Mouse (Mus musculus) megakaryocyte, embryonic 14.5 days (primary cell): ENCODE measurements around the gene Adam10. TPM values are rescaled to one million over a fixed set of nuclear protein-coding genes. Genes with fewer than 3 reads are reported as not detected.

Experiments used
- H3K27me3 ChIP-seq: replicated peaks from 2 replicates; pipeline ENCODE3; 2012; ENCODE audit warnings: inconsistent platforms
- H3K36me3 ChIP-seq: replicated peaks from 2 replicates; pipeline ENCODE3; 2012; ENCODE audit warnings: low read length, inconsistent platforms, mixed read lengths
- H3K4me1 ChIP-seq: 2 replicates; pipeline ENCODE4 v1.6.1; 2012; ENCODE audit warnings: inconsistent platforms
- H3K4me3 ChIP-seq: replicated peaks from 2 replicates; pipeline ENCODE3; 2012; ENCODE audit warnings: moderate library complexity, mild to moderate bottlenecking, inconsistent platforms
- H3K9me3 ChIP-seq: 2 replicates; pipeline ENCODE4 v1.6.1; 2012; ENCODE audit warnings: inconsistent platforms
- FLI1 ChIP-seq: IDR thresholded peaks from 2 replicates; pipeline ENCODE4 v1.6.1; 2012; ENCODE audit warnings: low read length, inconsistent platforms, mixed read lengths
- GATA1 ChIP-seq: IDR thresholded peaks from 3 replicates; pipeline ENCODE4 v1.6.1; 2012; ENCODE audit warnings: mixed read lengths, low read length, inconsistent platforms, borderline replicate concordance
- polyA plus RNA-seq: library from polyadenylated mRNA; stranded (reverse); fragments of >175 nt; gene quantifications from 2 replicates; pipeline ENCODE4 v1.2.3, GENCODE M21; 2012; ENCODE audit warnings: low replicate concordance; ENCODE audit not compliant: insufficient read depth

Adam10 gene
- polyA plus RNA-seq, 1 experiment, result 25.9 TPM

- no peaks in the 10 kb centered on the region for H3K27me3 ChIP-seq
- TF ChIP-seq FLI1 (no peak), GATA1 (no peak)
- peaks cover 2% of the 10 kb centered on the region for H3K36me3 ChIP-seq
- peaks cover 60% of the 10 kb centered on the region for H3K4me1 ChIP-seq
- H3K4me3 ChIP-seq, result peak overlapping the region; percentile 57
- H3K9me3 ChIP-seq, result 0 out of 2 replicates have a peak, but pooled peaks cover 3% of the 10 kb centered on the region
Measured at GRCm38 (mm10) chr9:70671278-70671677, 7.5 kb upstream of the Adam10 start.

DNA sequence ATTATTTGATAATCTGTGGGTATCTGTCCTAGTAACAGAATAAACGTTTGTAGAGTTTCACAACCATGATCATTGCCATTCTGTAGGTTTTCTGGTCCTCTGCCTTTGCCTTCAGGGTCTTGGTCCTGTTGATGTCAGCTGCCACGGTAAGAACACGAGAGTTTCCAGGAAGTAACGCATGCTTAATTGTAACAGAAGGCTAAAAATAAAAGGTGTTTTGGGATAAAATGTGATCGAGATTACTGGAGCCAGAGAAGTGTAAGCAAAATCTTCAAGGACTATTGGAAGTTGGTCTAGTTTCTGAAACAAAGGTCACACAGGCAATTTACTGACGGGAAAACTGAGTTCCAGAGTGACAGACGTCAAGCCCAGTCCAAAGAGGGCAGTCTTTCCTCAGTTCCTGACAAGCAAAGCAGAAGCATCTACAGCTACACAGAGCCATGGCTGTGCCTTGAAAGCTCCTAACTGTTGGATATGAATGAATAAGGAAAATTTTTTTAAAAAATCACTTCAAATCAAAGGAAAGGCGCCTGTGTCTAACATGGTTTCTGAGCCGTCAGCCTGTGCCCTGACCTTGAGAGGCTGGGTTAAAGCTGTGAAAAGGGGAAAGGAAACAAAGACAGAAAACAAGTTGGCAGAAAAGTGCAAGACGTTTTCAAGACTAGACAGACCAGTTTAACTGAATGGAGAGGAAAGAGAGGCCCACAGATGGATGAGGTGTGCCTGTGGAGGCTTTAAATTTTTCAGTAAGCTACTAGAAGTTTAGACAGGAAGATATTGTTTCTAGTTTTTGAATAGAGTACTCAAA is 6.8 kb upstream of the Adam10 start:
- peaks cover 57% of the 10 kb centered on the region for H3K4me1 ChIP-seq
- peak overlapping the region; percentile 51 for H3K4me3 ChIP-seq
- H3K27me3 ChIP-seq, result no peaks in the 10 kb centered on the region
- 0 out of 2 replicates have a peak, but pooled peaks cover 3% of the 10 kb centered on the region for H3K9me3 ChIP-seq
- H3K36me3 ChIP-seq, result peaks cover 2% of the 10 kb centered on the region
- TF ChIP-seq GATA1 (no peak), FLI1 (no peak)

DNA sequence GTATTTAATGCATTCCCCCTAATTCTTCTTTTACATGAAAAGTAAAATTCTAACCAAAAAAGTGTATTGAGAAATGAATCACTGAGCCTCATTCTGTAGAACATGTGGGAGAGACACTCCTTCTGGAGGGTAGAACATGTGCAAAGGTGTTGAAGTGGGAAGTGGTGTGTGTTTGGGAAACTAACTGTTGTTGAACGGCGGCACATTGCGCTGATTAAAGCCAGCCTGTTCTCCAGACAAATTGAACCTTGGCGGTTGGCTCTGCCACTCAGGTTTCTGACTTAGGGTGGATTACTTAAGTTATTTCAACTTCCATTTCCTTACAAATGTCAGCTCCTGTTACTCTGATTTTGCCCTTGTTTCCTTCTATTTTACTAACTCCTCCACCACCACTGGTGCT is 5.1 kb upstream of the Adam10 start:
- H3K4me1 ChIP-seq, result peaks cover 62% of the 10 kb centered on the region
- no peak overlapping the region for H3K4me3 ChIP-seq
- H3K27me3 ChIP-seq, result no peaks in the 10 kb centered on the region
- no peak for TF ChIP-seq GATA1
- no peak for TF ChIP-seq FLI1
- H3K36me3 ChIP-seq, result no peaks in the 10 kb centered on the region
- no peaks in the 10 kb centered on the region for H3K9me3 ChIP-seq

GRCm38 (mm10) chr9:70675117-70675516 is 3.7 kb upstream of the Adam10 start:
- no peaks in the 10 kb centered on the region for H3K27me3 ChIP-seq
- peaks cover 58% of the 10 kb centered on the region for H3K4me1 ChIP-seq
- no peaks in the 10 kb centered on the region for H3K9me3 ChIP-seq
- no peaks in the 10 kb centered on the region for H3K36me3 ChIP-seq
- H3K4me3 ChIP-seq, result no peak overlapping the region
- no peak for TF ChIP-seq GATA1
- TF ChIP-seq FLI1, result no peak

DNA sequence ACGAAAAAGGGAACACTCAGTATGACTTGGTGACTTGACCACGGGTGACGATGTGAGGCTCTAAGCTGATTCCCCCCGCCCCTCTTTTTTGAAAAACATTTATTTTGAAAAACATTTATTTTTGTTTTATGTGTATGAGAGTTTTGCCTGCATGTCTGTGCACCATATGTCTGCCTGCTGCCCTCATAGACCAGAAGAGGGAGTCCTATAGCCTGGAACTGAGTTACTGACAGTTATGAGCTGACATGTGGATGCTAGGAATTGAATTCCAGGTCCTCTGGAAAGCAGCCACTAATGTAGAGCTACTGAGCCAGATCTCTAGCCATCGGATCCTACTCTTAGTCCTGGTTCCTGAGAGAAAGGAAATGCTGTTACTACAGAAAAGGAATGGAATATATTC is 2.8 kb upstream of the Adam10 start:
- H3K36me3 ChIP-seq, result no peaks in the 10 kb centered on the region
- H3K9me3 ChIP-seq, result no peaks in the 10 kb centered on the region
- H3K4me3 ChIP-seq, result no peak overlapping the region
- H3K27me3 ChIP-seq, result no peaks in the 10 kb centered on the region
- TF ChIP-seq FLI1 (no peak), GATA1 (no peak)
- H3K4me1 ChIP-seq, result peaks cover 53% of the 10 kb centered on the region

DNA sequence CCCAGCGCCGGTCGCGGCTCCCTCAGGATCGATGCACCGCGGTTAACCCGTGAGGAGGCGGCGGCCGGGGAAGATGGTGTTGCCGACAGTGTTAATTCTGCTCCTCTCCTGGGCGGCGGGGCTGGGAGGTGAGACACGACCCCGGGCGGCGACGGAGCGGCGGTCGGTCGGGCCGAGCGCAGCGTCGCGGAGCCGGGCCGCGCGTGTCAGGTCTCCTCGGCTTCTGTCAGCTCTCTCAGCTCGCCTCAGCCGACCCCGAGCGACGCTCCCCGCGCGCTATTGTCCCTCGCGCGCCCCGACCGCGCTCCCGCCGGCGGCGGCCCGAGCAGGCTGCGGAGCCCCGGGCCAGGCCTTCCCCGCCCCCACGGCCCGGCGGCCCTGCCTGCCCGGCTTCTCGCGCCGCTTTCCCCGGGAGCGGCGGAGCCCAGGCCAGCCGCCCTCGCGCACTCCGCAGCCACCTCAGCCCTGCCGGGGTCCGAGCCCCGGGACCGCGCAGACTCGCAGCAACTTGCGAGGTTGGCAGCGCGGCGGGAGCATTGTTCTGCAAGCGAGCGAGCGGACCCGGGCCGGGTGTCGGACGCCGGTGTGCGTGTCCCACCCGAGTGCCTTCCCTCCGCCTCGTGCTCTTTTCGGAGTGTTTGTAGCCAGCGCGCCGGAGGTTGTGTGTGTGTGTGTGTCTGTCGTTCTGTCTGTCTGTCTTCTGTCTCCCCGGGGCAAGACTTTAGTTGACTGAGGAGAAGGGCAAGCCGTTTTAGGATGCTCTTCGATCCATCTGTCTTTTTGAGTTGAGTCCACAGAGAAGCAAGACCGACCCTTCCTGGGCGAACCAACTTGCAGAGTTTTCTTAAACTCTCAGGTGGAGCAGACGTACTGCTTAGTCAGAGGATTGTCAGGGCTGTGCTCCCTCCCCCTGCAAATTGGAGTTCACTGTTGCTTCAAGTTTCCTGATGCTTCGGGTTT is 615 bp downstream of the Adam10 start:
- Histone ChIP-seq H3K4me1 (peaks cover 47% of the 10 kb centered on the region), H3K27me3 (no peaks in the 10 kb centered on the region), H3K9me3 (no peaks in the 10 kb centered on the region), H3K36me3 (peaks cover 9% of the 10 kb centered on the region), H3K4me3 (peak overlapping the region; percentile 99)
- TF ChIP-seq FLI1, result no peak
- TF ChIP-seq GATA1, result no peak

DNA sequence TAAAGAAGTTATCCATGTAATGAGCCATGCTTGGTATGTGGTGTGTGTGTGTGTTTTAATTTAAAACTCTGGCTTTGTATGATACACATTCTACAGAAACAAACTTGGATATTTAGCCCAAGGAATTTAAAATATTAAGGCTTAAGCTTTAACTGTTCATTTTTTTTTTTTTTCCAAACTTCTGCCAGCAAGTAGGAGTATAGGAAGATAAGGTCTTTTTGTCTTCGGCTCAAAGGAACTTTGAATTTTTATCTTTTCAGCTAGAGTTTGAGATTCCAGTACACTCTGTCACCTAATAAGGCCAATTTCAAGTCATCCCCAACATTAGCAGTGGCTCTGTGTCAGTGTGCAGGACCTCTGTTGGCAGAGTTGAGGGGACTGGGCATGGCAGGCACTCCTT is 3.4 kb downstream of the Adam10 start:
- no peaks in the 10 kb centered on the region for H3K27me3 ChIP-seq
- TF ChIP-seq FLI1, result no peak
- no peak for TF ChIP-seq GATA1
- H3K4me1 ChIP-seq, result peaks cover 53% of the 10 kb centered on the region
- H3K9me3 ChIP-seq, result no peaks in the 10 kb centered on the region
- peaks cover 24% of the 10 kb centered on the region for H3K36me3 ChIP-seq
- H3K4me3 ChIP-seq, result peak overlapping the region; percentile 99

GRCm38 (mm10) chr9:70688301-70688968 is 9.6 kb downstream of the Adam10 start:
- H3K27me3 ChIP-seq, result no peaks in the 10 kb centered on the region
- H3K9me3 ChIP-seq, result no peaks in the 10 kb centered on the region
- TF ChIP-seq GATA1 (no peak), FLI1 (no peak)
- H3K4me3 ChIP-seq, result no peak overlapping the region
- H3K36me3 ChIP-seq, result peaks cover 22% of the 10 kb centered on the region
- peaks cover 88% of the 10 kb centered on the region for H3K4me1 ChIP-seq

- Histone ChIP-seq H3K36me3 (peaks cover 11% of the 10 kb centered on the region), H3K4me3 (peak overlapping the region; percentile 47), H3K4me1 (peaks cover 95% of the 10 kb centered on the region), H3K27me3 (no peaks in the 10 kb centered on the region), H3K9me3 (no peaks in the 10 kb centered on the region)
- no peak for TF ChIP-seq FLI1
- no peak for TF ChIP-seq GATA1
Measured at GRCm38 (mm10) chr9:70689926-70690325, 11.1 kb downstream of the Adam10 start.
